Mouse (Mus musculus) macrophage (primary cell): Measurements from ENCODE around the gene Togaram2. TPM values are rescaled to one million over a fixed set of nuclear protein-coding genes. Genes with fewer than 3 reads are reported as not detected.

Source experiments
- H3K27ac ChIP-seq: fragments of 350-480 bp; formaldehyde crosslinking; 2 replicates; pipeline ENCODE4 v1.9.0; 2021
- H3K36me3 ChIP-seq: fragments of 350-480 bp; formaldehyde crosslinking; 2 replicates; pipeline ENCODE4 v1.9.0; 2021; ENCODE audit errors: inconsistent target
- H3K4me3 ChIP-seq: fragments of 350-480 bp; formaldehyde crosslinking; 2 replicates; pipeline ENCODE4 v1.9.0; 2021; ENCODE audit errors: inconsistent target
- H3K79me2 ChIP-seq: fragments of 350-480 bp; formaldehyde crosslinking; 2 replicates; pipeline ENCODE4 v1.9.0; 2021; ENCODE audit errors: inconsistent target
- WGBS: methylation state at CpG from one replicate; pipeline ENCODE4 v1.1.7; 2026; ENCODE audit warnings: inconsistent platforms; ENCODE audit not compliant: missing documents; 5-methylcytosine and 5-hydroxymethylcytosine counted together
- polyA plus RNA-seq: library from polyadenylated mRNA; stranded (reverse); fragments of 250-400 nt; gene quantifications from 3 replicates; pipeline ENCODE4 v1.2.4, GENCODE M21; 2018; ENCODE audit warnings: inconsistent platforms

The Togaram2 gene
- polyA plus RNA-seq, 1 experiment from 2014 or later: not detected

DNA sequence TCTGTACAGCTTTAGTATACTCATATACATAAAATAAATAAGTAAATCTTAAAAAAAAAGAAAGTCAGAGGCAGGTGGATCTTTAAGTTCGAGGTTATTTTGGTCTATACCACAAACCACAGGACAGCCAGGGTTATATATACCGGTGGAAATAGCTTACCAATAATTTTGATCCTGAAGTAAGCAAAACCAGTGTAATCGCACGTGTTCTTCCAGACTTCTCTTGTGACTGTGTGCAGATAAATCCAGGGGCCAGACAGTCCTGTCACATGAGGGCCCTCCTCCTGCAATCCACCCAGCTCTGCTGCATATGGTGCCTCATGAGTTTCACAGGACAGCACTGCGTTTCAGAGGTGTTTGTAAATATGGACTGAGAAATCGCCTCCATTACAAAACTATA is 9.6 kb upstream of the Togaram2 start:
- 48% methylated on average over 6 of the region's 6 CpGs for WGBS
- H3K36me3 ChIP-seq: 0 out of 2 replicates have a peak, but pooled peaks cover 3% of the 10 kb centered on the region
- no peaks in the 10 kb centered on the region for H3K79me2 ChIP-seq
- no peak overlapping the region for H3K27ac ChIP-seq
- no peak overlapping the region for H3K4me3 ChIP-seq

DNA sequence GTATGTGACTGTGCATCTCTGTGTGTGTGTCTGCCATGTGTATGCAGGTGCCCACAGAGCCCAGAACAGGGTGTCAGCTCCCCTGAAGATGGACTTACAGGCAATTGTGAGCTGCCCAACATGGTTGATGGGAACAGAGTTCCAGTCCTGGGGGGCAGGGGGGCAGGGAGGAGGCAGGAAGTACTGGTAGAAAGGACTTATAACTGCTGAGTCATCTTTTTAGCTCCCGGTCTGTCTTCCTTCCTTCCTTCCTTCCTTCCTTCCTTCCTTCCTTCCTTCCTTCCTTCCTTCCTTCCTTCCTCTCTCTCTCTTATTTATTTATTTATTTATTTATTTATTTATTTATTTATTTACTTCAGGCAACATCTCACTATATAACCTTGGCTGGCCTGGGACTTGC is 8.9 kb upstream of the Togaram2 start:
- H3K79me2 ChIP-seq: no peaks in the 10 kb centered on the region
- no peak overlapping the region for H3K27ac ChIP-seq
- H3K4me3 ChIP-seq: no peak overlapping the region
- WGBS: 71% methylated on average over 1 of the region's 1 CpGs
- H3K36me3 ChIP-seq: no peaks in the 10 kb centered on the region

DNA sequence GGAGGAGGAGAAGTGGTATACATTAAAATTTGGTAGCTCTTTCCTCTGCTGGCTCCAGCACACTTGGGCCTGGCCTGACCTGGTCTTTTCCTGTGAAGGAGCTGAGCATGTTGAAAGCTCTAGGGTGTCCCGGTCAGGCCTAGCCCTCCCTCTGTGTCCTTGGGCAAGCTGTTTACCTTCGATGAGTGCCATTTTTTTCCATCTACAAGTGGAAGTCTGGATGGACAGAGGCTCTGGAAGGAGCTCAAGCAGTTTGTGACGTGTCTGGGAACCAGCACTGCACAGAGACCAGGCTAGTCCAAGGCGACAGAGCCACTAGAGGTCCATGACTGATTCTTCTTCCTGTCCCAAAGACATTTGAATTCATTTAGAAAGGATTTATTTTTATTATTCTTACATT is 7.9 kb upstream of the Togaram2 start:
- Histone ChIP-seq H3K27ac (no peak overlapping the region), H3K79me2 (no peaks in the 10 kb centered on the region), H3K36me3 (no peaks in the 10 kb centered on the region), H3K4me3 (no peak overlapping the region)
- 83% methylated on average over 4 of the region's 4 CpGs for WGBS

GRCm38 (mm10) chr17:71669511-71669910 is 3.5 kb upstream of the Togaram2 start:
- Histone ChIP-seq H3K4me3 (no peak overlapping the region), H3K36me3 (no peaks in the 10 kb centered on the region), H3K27ac (no peak overlapping the region), H3K79me2 (no peaks in the 10 kb centered on the region)
- 28% methylated on average over 5 of the region's 5 CpGs for WGBS

GRCm38 (mm10) chr17:71671840-71672546 is 1.1 kb upstream of the Togaram2 start:
- Histone ChIP-seq H3K27ac (no peak overlapping the region), H3K79me2 (no peaks in the 10 kb centered on the region), H3K36me3 (no peaks in the 10 kb centered on the region), H3K4me3 (no peak overlapping the region)
- 73% methylated on average over 14 of the region's 17 CpGs for whole genome bisulfite sequencing

- H3K79me2 ChIP-seq: no peaks in the 10 kb centered on the region
- H3K36me3 ChIP-seq: no peaks in the 10 kb centered on the region
- no peak overlapping the region for H3K27ac ChIP-seq
- WGBS: 81% methylated on average over 9 of the region's 9 CpGs
- H3K4me3 ChIP-seq: no peak overlapping the region
Measured at GRCm38 (mm10) chr17:71673936-71674335, 875 bp downstream of the Togaram2 start.

DNA sequence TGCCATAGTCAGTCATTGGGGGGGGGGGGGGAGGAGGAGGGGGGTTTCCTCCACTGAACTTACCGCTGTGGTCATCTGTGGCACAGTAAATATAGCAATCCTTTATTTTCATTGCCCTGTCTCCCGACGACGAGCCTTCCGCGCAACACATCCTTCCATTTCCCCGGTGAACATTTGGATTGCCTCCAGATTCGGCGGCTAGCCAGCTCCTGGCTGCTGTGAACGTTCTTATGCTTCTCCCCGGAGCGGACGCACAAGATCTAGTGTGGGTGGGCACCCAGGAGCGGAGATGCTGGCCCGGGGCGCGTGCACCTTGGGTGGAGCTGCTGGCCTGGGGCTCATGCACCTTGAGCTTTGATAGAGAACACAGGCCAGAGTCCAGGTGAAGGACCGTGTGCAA is 1.8 kb downstream of the Togaram2 start:
- no peak overlapping the region for H3K4me3 ChIP-seq
- H3K79me2 ChIP-seq: no peaks in the 10 kb centered on the region
- no peaks in the 10 kb centered on the region for H3K36me3 ChIP-seq
- H3K27ac ChIP-seq: no peak overlapping the region
- WGBS: 96% methylated on average over 17 of the region's 18 CpGs

GRCm38 (mm10) chr17:71681666-71682065 is 8.6 kb downstream of the Togaram2 start:
- 92% methylated on average over 14 of the region's 14 CpGs for WGBS
- no peak overlapping the region for H3K4me3 ChIP-seq
- H3K36me3 ChIP-seq: no peaks in the 10 kb centered on the region
- H3K27ac ChIP-seq: no peak overlapping the region
- no peaks in the 10 kb centered on the region for H3K79me2 ChIP-seq

DNA sequence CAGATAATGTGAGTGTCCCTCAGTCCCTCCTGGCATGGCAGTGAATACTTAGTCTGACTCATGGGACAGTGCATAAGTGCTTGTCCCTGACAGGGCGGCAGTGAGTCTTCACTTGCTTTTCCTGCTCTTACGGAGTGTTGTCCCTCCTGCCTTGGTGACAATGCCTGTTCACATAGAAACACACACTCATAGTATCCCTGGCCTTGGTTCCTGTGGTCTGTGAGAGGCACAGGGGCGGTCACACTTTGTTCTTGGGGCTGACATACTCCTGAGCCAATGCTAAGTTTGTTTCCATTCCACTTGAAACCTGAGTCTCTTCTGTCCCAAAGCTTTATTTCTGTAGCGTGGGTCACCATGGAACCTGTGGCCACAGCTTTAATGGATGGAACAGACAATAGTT is 9.3 kb downstream of the Togaram2 start:
- WGBS: 99% methylated on average over 4 of the region's 4 CpGs
- Histone ChIP-seq H3K27ac (no peak overlapping the region), H3K4me3 (no peak overlapping the region), H3K36me3 (no peaks in the 10 kb centered on the region), H3K79me2 (no peaks in the 10 kb centered on the region)

GRCm38 (mm10) chr17:71683281-71683680 is 10.2 kb downstream of the Togaram2 start:
- H3K36me3 ChIP-seq: no peaks in the 10 kb centered on the region
- H3K4me3 ChIP-seq: no peak overlapping the region
- 96% methylated on average over 6 of the region's 6 CpGs for WGBS
- H3K79me2 ChIP-seq: no peaks in the 10 kb centered on the region
- no peak overlapping the region for H3K27ac ChIP-seq

GRCm38 (mm10) chr17:71684103-71684608 is 11.1 kb downstream of the Togaram2 start:
- H3K4me3 ChIP-seq: no peak overlapping the region
- no peak overlapping the region for H3K27ac ChIP-seq
- WGBS: 3% methylated on average over 5 of the region's 5 CpGs
- H3K36me3 ChIP-seq: no peaks in the 10 kb centered on the region
- H3K79me2 ChIP-seq: no peaks in the 10 kb centered on the region

DNA sequence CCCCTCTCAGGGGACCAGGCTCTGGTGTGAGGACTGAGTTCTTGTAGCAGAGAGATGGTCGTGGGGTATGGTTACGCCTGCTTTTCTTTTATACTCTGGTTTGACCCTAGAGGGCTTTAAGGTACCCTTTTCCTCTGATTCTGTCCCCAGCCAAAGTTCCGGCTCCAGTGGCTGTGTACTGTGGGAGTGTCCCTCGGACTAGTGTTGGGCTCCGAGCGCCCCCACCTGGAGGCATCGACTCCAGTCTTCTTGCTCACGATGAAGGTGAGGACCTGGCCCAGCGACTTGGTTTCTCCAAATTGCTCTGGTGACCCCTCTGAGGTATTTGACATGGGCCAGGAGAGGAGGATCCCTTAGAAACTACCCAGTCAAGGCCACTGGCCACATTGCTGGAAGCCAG is 14.4 kb downstream of the Togaram2 start:
- Histone ChIP-seq H3K27ac (no peak overlapping the region), H3K4me3 (no peak overlapping the region), H3K79me2 (no peaks in the 10 kb centered on the region), H3K36me3 (no peaks in the 10 kb centered on the region)
- 88% methylated on average over 9 of the region's 9 CpGs for WGBS

DNA sequence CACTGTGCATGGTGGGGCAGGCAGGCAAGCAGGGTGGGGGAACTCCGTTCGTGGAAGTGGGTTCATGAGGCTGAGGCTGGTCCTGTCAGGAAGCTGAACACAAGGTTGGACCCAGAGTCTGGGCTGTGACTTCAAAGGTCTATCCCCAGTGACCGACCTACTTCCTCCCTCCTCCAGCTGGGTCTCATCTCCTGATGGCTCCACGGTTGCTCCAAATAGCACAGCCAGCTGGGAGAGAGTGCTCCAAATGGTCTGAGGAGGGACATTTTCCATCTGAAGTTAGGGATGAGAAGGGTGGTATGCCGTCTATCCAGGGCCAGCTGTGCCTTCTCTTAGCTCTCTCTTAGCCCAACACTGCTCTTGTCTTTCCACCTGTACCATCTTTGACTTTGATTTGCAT is 16.8 kb downstream of the Togaram2 start:
- Histone ChIP-seq H3K27ac (no peak overlapping the region), H3K79me2 (no peaks in the 10 kb centered on the region), H3K36me3 (no peaks in the 10 kb centered on the region), H3K4me3 (no peak overlapping the region)
- 67% methylated on average over 5 of the region's 5 CpGs for WGBS

GRCm38 (mm10) chr17:71691361-71691875 is 18.4 kb downstream of the Togaram2 start:
- 32% methylated on average over 11 of the region's 11 CpGs for WGBS
- no peak overlapping the region for H3K4me3 ChIP-seq
- no peak overlapping the region for H3K27ac ChIP-seq
- H3K36me3 ChIP-seq: no peaks in the 10 kb centered on the region
- no peaks in the 10 kb centered on the region for H3K79me2 ChIP-seq

- Histone ChIP-seq H3K36me3 (no peaks in the 10 kb centered on the region), H3K4me3 (no peak overlapping the region), H3K79me2 (no peaks in the 10 kb centered on the region), H3K27ac (no peak overlapping the region)
- WGBS: 70% methylated on average over 5 of the region's 5 CpGs
Measured at GRCm38 (mm10) chr17:71693313-71693712, 20.3 kb downstream of the Togaram2 start.
